Mouse (Mus musculus) kidney, adult 2 months (tissue): ENCODE measurements around the gene Cd19.
"Not testable (repeated sequence)": the region's sequence is repeated elsewhere in the genome, so short reads cannot be mapped to it uniquely, and the experiment has no call there.

Experiments used
- CTCF ChIP-seq: fragments of 200-500 bp; conservative IDR thresholded peaks from 2 replicates; pipeline ENCODE4 v1.5.1; 2011; ENCODE audit warnings: low read depth, mild to moderate bottlenecking, control low read depth, low read length, moderate library complexity, mixed read lengths; ENCODE audit not compliant: insufficient read depth, insufficient read length
- POLR2A ChIP-seq: fragments of 200-500 bp; IDR thresholded peaks from one replicate; pipeline ENCODE4 v1.6.1; 2011; ENCODE audit warnings: low read depth, low read length, control low read depth

GRCm38 (mm10) chr7:126402518-126402917 is 12.2 kb downstream of the Cd19 start:
- TF ChIP-seq CTCF, POLR2A: not testable (repeated sequence)
